Mouse (Mus musculus) thymus, adult 18-20 months (tissue): ENCODE results near the gene Ltbp1.

ENCODE experiments used
- DNase-seq, 2 experiments: peaks; one replicate each; pipeline ENCODE4 v3.0.0; 2022; ENCODE audit warnings: mixed read lengths in 2 of 2

The Ltbp1 gene

GRCm38 (mm10) chr17:75069232-75069631, 63.9 kb downstream of the Ltbp1 start:
- DNase-seq: no peak

GRCm38 (mm10) chr17:75071174-75071573, 65.8 kb downstream of the Ltbp1 start:
- DNase-seq: no peak

GRCm38 (mm10) chr17:75071749-75072148, 66.4 kb downstream of the Ltbp1 start:
- DNase-seq: no peak

- no peak for DNase-seq
Measured at GRCm38 (mm10) chr17:75073887-75074286, 68.5 kb downstream of the Ltbp1 start.

GRCm38 (mm10) chr17:75074978-75075699, 69.8 kb downstream of the Ltbp1 start:
- DNase-seq: no peak

GRCm38 (mm10) chr17:75081401-75081800, 76.0 kb downstream of the Ltbp1 start:
- DNase-seq: no peak

GRCm38 (mm10) chr17:75082449-75082848, 77.1 kb downstream of the Ltbp1 start:
- no peak for DNase-seq

GRCm38 (mm10) chr17:75087296-75087941, 82.1 kb downstream of the Ltbp1 start:
- no peak for DNase-seq

GRCm38 (mm10) chr17:75088232-75088631, 82.9 kb downstream of the Ltbp1 start:
- no peak for DNase-seq

- DNase-seq: no peak
Measured at GRCm38 (mm10) chr17:75088727-75089126, 83.4 kb downstream of the Ltbp1 start.

GRCm38 (mm10) chr17:75090556-75090955, 85.2 kb downstream of the Ltbp1 start:
- DNase-seq: no peak

- no peak for DNase-seq
Measured at GRCm38 (mm10) chr17:75093563-75093962, 88.2 kb downstream of the Ltbp1 start.

GRCm38 (mm10) chr17:75094591-75094990, 89.2 kb downstream of the Ltbp1 start:
- DNase-seq: no peak

GRCm38 (mm10) chr17:75096727-75097126, 91.4 kb downstream of the Ltbp1 start:
- DNase-seq: no peak

- no peak for DNase-seq
Measured at GRCm38 (mm10) chr17:75097367-75097766, 92.0 kb downstream of the Ltbp1 start.

- no peak for DNase-seq
Measured at GRCm38 (mm10) chr17:75101215-75101614, 95.8 kb downstream of the Ltbp1 start.

GRCm38 (mm10) chr17:75101994-75102393, 96.6 kb downstream of the Ltbp1 start:
- DNase-seq: no peak

GRCm38 (mm10) chr17:75107412-75107811, 102.0 kb downstream of the Ltbp1 start:
- DNase-seq: no peak

GRCm38 (mm10) chr17:75107879-75108278, 102.5 kb downstream of the Ltbp1 start:
- no peak for DNase-seq

- no peak for DNase-seq
Measured at GRCm38 (mm10) chr17:75109081-75109716, 103.8 kb downstream of the Ltbp1 start.

- no peak for DNase-seq
Measured at GRCm38 (mm10) chr17:75110252-75111205, 105.2 kb downstream of the Ltbp1 start.

- no peak for DNase-seq
Measured at GRCm38 (mm10) chr17:75115594-75115993, 110.2 kb downstream of the Ltbp1 start.

- no peak for DNase-seq
Measured at GRCm38 (mm10) chr17:75118896-75119295, 113.5 kb downstream of the Ltbp1 start.
